Mouse (Mus musculus) gonadal fat pad, adult 2 months (tissue): Measurements from ENCODE around the gene Plk3. TPM values are rescaled to one million over a fixed set of nuclear protein-coding genes. Genes with fewer than 3 reads are reported as not detected.

Experiments
- DNase-seq: peaks from one replicate; pipeline ENCODE4 v3.0.0-alpha.2; 2012; ENCODE audit warnings: low read depth
- polyA plus RNA-seq: library from polyadenylated mRNA; depleted of rRNA; stranded (reverse); fragments of >200 nt; gene quantifications from 2 replicates; pipeline ENCODE4 v1.2.3, GENCODE M21; 2012

Gene Plk3
- polyA plus RNA-seq, 1 experiment, result 15.0 TPM

- DNase-seq, result no peak
Observed at GRCm38 (mm10) chr4:117119636-117120035, 14.1 kb downstream of the Plk3 start.

GRCm38 (mm10) chr4:117117931-117118330 is 15.8 kb downstream of the Plk3 start:
- DNase-seq, result no peak

- no peak for DNase-seq
Observed at GRCm38 (mm10) chr4:117115592-117115991, 18.2 kb downstream of the Plk3 start.

DNA sequence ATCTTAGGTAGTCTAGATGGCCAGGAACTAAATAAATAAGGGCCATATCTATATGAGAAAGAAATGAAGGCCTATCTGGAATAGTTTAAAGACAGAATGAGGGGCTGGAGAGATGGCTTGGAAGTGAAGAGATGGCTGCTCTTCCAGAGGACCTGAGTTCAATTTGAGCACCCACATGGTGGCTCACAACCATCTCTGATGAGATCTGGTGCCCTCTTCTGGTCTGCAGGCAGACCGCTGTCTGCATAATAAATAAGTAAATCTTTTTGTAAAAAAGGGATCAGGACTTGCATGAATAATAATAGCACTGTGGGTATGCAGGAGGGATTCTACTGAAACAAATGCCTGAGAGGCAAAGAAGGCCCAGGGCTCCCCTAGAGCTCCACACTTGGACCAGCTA is 20.5 kb downstream of the Plk3 start:
- DNase-seq, result no peak

DNA sequence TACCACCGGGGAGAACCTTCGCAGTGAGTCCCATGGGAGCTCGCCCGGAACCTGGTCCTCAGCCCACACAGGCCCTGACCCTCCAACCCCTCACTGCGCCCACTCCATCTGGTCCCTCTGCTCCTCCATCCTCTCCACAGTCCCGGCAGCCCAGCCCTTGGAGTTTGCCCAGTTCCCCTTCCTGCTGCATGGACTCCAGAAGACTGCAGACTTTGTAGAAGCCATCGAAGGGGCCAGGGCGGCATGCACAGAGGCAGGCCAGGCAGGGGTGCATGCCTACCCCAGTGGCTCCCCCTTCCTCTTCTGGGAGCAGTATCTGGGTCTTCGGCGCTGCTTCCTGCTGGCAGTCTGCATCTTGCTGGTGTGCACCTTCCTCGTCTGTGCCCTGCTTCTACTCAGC is 22.8 kb downstream of the Plk3 start:
- no peak for DNase-seq

- no peak for DNase-seq
Observed at GRCm38 (mm10) chr4:117110249-117110648, 23.5 kb downstream of the Plk3 start.

DNA sequence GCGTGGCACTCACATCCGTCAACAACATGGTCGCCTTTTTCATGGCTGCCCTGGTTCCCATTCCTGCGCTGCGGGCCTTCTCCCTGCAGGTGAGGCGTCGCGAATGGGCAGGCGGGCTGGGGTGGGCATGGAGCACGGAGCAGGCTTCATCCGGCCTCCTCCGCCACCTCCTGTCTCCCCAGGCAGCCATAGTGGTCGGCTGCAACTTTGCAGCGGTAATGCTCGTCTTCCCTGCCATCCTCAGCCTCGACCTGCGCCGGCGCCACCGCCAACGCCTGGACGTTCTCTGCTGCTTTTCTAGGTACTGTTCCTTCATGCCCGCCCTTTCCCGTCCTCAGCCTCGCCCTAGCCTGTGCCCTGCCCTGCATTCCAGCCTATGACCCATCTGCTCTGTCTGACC is 24.4 kb downstream of the Plk3 start:
- DNase-seq, result no peak

GRCm38 (mm10) chr4:117108524-117108849 is 25.3 kb downstream of the Plk3 start:
- no peak for DNase-seq

DNA sequence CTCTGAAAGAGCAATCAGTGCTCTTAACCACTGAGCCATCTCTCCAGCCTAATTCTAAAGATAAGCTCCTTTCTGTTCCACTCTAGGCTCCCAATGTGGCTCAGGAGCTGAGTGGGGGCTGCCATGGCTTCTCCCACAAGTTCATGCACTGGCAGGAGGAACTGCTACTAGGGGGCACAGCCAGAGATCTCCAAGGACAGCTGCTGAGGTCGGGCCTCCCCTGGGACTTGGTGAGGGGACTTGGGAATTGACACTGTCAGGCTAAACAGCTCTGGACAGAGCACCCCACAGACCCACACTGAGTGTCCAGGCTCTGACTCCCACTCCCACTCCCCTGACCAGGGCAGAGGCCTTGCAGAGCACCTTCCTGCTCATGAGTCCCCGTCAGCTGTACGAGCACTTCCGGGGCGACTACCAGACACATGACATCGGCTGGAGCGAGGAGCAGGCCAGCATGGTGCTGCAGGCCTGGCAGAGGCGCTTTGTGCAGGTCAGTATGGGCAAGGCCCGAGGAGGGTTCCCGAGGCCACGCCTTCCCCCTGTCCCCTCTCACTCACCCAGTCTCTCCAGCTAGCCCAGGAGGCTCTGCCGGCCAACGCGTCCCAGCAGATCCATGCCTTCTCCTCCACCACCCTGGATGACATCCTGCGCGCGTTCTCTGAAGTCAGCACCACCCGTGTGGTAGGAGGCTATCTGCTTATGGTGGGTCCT is 25.8 kb downstream of the Plk3 start:
- no peak for DNase-seq

- no peak for DNase-seq
Observed at GRCm38 (mm10) chr4:117105127-117105526, 28.6 kb downstream of the Plk3 start.

- no peak for DNase-seq
Observed at GRCm38 (mm10) chr4:117104672-117105071, 29.1 kb downstream of the Plk3 start.

- DNase-seq, result no peak
Observed at GRCm38 (mm10) chr4:117101218-117101617, 32.5 kb downstream of the Plk3 start.

GRCm38 (mm10) chr4:117100036-117100435 is 33.7 kb downstream of the Plk3 start:
- no peak for DNase-seq

DNA sequence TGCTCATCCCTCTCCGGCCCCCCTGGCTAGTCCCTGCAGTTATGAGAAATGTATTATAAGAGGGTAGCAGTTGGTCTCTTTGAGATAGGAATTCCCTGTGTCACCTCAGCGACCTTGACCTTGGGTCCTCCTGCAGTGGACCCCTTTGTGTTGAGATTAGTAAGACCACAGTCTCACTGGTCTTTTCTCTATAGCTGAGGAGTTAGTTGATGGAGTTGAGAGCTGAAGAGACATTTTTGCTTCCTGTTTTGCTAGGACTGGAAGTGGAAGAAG is 35.1 kb downstream of the Plk3 start:
- DNase-seq, result no peak

DNA sequence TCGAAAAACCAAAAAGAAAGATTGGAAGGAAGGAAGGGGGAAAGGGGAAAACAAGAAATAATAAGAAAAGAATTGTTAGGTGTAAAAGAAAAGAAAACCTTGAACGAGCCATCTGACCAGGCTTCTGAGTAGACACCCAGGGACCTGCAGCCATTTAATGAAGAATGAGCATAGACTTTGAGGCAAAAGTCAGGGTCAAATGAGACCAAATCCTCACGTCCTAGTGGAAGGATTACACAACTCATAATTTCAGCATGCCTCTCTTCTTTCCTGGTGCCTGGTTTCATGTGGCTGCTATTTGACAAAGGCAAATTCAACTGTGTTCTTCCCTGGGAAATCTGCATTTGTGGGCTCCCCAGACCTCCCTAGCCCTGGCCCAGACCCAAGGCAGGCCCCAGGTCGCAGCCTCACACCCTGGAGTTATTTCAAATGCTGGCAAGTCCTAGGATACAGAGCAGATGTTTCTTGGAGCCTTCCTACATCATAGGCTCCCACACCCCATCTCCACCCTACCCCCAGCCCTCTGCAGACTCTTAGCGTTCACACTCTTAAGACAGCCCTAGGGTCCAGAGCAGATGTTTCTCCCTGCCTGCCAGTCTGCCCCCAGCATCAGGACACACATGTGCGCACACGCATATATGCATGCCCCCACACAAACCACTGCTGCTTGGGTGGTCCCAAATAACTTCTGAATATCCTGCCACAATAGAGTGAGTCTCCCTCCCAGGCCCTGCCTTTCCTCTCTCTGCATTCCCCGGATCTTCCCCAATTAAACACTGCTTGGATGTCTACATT is 35.6 kb downstream of the Plk3 start:
- no peak for DNase-seq

GRCm38 (mm10) chr4:117096666-117097065 is 37.1 kb downstream of the Plk3 start:
- no peak for DNase-seq

DNA sequence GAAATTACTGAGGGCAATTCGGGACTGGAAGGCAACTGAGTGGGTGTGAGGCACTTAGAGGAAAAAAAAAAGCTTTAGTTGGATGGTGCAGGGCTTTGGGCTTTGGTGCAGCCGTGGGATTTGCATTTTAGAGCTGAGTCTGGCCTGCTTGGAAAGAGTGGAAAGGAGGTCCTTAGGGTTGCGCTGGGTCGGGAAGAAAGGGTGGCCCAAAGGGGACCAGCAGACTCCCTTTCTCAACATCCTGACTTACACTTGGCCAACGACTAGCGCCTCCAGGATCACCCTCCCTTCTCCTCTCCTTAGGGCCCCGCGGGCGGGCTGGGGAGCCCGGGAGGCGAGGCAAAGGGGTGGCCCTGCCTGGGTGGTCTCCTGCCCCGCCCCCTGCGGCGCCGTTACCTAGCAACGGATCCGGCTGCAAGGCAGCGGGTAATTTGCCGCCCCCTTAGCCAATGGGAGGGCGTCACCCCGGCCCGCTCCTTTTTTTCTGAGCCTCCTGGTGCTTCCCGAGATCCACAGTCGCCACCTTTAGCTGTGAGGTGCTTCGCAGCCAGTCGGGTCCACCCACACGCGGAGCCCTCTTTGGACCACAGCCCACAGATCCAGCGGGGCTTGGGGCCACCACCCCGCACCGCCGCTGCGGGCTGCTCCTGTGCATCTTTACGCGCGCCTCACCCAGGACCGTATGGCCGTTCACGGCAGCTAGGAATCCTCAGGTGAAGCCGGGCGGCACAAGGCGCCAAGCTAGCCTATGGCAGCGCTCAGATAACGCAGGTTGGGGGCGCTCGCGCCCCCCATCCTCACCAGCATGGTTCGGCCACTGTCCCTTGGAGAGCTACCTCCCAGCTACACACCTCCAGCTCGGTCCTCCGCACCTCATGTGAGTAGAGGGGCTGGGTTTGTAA is 38.0 kb downstream of the Plk3 start, which contains the start of gene Ptch2:
TSS of gene Ptch2 (plus strand) at position 525 of the 902 bp plus-strand sequence.
- no peak for DNase-seq

GRCm38 (mm10) chr4:117094626-117095361 is 39.0 kb downstream of the Plk3 start:
- no peak for DNase-seq

GRCm38 (mm10) chr4:117090586-117090985 is 43.2 kb downstream of the Plk3 start:
- no peak for DNase-seq

GRCm38 (mm10) chr4:117087948-117088640 is 45.7 kb downstream of the Plk3 start:
- no peak for DNase-seq
